Mouse (Mus musculus) adrenal gland, postnatal 4 days (tissue): ENCODE measurements around the gene Baiap2l2. TPM values are rescaled to one million over a fixed set of nuclear protein-coding genes. Genes with fewer than 3 reads are reported as not detected.

Experiments
- DNase-seq, 2 experiments: peaks; one replicate each; pipeline ENCODE4 v3.0.0; 2021 to 2022; ENCODE audit warnings: low spot score in 2 of 2, mixed read lengths in 2 of 2
- total RNA-seq, 2 experiments: library from RNA; stranded (reverse); gene quantifications; 2 replicates each; pipeline ENCODE4 v1.2.3; 2021

Baiap2l2 gene
- total RNA-seq, 2 experiments from 2014 or later, result 2.3 to 5.5 TPM

GRCm38 (mm10) chr15:79303725-79304124 lies 18.4 kb upstream of the Baiap2l2 start:
- no peak for DNase-seq

GRCm38 (mm10) chr15:79299563-79300155 lies 14.3 kb upstream of the Baiap2l2 start:
- DNase-seq, result no peak

- no peak for DNase-seq
Observed at GRCm38 (mm10) chr15:79298553-79298952, 13.2 kb upstream of the Baiap2l2 start.

- no peak for DNase-seq
Observed at GRCm38 (mm10) chr15:79292779-79293178, 7.4 kb upstream of the Baiap2l2 start.

GRCm38 (mm10) chr15:79290340-79290739 lies 5.0 kb upstream of the Baiap2l2 start:
- DNase-seq, result no peak

GRCm38 (mm10) chr15:79289441-79289840 lies 4.1 kb upstream of the Baiap2l2 start:
- DNase-seq, result no peak

- DNase-seq, result no peak
Observed at GRCm38 (mm10) chr15:79288387-79288786, 3.0 kb upstream of the Baiap2l2 start.

GRCm38 (mm10) chr15:79287091-79287490 lies 1.8 kb upstream of the Baiap2l2 start:
- no peak for DNase-seq

- no peak for DNase-seq
Observed at GRCm38 (mm10) chr15:79286141-79286540, 804 bp upstream of the Baiap2l2 start.

GRCm38 (mm10) chr15:79283371-79283770 lies 2.0 kb downstream of the Baiap2l2 start:
- DNase-seq, result no peak

GRCm38 (mm10) chr15:79282434-79282833 lies 2.9 kb downstream of the Baiap2l2 start:
- DNase-seq, result no peak

GRCm38 (mm10) chr15:79281389-79281788 lies 3.9 kb downstream of the Baiap2l2 start:
- no peak for DNase-seq

GRCm38 (mm10) chr15:79280850-79281249 lies 4.5 kb downstream of the Baiap2l2 start:
- no peak for DNase-seq

GRCm38 (mm10) chr15:79280209-79280608 lies 5.1 kb downstream of the Baiap2l2 start:
- no peak for DNase-seq

- DNase-seq, result no peak
Observed at GRCm38 (mm10) chr15:79277728-79278127, 7.6 kb downstream of the Baiap2l2 start.

GRCm38 (mm10) chr15:79273020-79273419 lies 12.3 kb downstream of the Baiap2l2 start:
- no peak for DNase-seq

GRCm38 (mm10) chr15:79271124-79271746 lies 14.1 kb downstream of the Baiap2l2 start:
- no peak for DNase-seq

GRCm38 (mm10) chr15:79270317-79271123 lies 14.8 kb downstream of the Baiap2l2 start:
- no peak for DNase-seq

- no peak for DNase-seq
Observed at GRCm38 (mm10) chr15:79268521-79268920, 16.8 kb downstream of the Baiap2l2 start.

- DNase-seq, result no peak
Observed at GRCm38 (mm10) chr15:79265384-79265783, 20.0 kb downstream of the Baiap2l2 start.

GRCm38 (mm10) chr15:79263726-79264125 lies 21.6 kb downstream of the Baiap2l2 start:
- no peak for DNase-seq

- DNase-seq, result no peak
Observed at GRCm38 (mm10) chr15:79262786-79263309, 22.5 kb downstream of the Baiap2l2 start.
